Mouse (Mus musculus) cerebellum, postnatal 10 days (tissue): ENCODE results near the gene Ifitm2.

Source experiments
- DNase-seq, 2 experiments: peaks; one replicate each; pipeline ENCODE4 v3.0.0; 2021; ENCODE audit warnings: mixed read lengths in 2 of 2

The Ifitm2 gene

DNA sequence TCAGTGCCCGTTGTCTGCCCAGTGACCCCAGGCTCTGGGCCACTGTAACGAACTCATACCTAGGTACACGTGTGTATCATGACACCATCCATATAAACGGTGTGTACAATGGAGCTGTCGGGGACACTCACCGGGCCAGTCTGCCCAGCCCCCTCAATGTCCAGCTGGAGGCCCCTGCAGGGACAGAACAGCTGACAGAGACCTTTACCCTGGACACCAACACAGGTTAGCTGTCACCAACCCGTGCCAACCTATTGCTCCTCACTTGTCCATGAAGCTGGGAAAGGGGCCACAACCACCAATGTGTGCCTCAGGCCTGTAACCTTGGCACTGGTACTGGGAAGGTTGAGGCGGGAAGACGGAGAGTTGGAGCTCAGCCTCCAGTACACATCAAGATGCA lies 13.4 kb downstream of the Ifitm2 start:
- DNase-seq = no peak

DNA sequence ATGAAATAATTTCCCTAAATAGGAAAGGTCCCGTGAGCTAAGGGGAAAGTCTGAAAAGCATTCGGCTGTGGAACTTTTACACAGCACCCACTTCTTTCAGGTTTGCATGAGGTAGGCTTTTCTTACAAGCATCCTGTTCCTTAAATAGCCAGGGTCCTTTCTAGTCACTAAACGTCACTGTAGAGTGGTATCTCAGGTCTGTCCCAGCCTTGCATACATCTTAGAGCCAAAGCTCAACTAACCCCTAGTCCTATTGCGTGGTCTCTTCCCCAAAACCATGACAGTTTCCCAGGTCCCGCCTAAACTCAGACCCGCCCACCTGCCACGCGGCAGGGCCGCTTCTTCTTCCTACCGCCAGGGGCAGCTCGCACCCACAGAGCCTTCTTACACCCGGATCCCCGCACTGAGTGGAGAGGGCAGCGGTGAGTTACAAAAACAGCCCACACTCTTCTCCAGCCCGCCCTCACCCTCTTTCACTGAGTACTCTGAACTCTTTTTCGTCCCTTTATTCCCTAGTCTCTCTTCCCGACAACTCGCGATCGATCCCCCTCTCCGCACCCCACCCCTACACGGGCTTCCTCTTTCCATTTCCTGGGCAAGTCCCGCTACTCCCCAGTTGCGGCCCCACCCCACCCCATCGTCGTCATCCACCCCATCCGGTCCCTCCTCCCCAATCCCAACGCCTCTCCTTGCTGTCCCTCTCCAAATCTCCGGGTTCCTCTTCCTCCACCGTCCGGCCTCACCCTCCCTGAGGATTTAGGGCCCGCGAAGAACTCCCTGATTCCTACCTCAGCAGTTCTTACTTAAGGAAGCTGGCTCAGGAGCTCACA lies 14.3 kb downstream of the Ifitm2 start, which contains the start of gene Pgghg:
Pgghg (plus strand) TSS at position 170 of the 830 bp plus-strand sequence.
- DNase-seq = peak; percentile 83 to 85

DNA sequence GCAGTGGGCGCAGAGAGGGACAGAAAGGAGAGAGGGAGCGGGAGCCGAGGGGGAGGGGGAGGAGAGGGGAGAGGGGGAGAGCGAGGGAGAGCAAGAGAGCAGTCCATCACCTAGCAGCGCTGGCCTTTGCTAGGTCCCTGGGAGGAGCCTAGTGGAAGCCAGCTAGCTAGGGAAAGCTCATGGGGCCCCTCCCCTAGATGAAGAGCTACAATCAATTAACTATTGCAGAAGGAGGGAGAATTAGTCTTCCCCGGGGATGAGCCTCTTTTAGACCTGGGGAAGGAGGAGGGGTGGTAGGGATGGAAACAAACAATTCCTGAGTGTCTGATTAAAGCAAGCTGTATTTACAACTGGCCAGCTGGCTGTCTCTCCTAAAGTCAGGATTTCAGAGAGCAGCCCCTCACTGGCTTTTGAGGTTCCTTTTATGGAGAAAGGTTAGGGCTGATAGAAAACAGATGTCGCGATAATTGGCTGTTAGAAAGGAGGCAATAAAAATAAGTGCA lies 16.1 kb downstream of the Ifitm2 start:
- no peak for DNase-seq

DNA sequence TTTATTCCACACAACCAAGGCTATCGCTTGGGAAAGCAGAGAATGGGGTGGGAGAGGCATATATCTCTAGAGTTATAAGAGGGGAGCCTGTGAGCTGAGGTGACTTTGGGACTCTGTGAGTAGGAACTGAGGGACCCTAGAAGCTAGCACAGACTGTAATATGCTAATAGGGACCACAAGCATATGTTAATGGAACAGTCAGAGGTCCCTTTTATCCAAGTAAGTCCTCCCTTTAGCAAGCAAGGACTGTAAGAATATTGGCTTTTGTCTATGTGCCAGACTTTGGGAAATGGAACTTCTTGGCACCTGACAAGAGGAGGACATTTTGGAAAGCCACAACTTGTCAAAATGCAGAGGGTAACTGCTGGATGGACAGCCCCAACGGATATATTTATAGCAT lies 16.9 kb downstream of the Ifitm2 start:
- DNase-seq = no peak

DNA sequence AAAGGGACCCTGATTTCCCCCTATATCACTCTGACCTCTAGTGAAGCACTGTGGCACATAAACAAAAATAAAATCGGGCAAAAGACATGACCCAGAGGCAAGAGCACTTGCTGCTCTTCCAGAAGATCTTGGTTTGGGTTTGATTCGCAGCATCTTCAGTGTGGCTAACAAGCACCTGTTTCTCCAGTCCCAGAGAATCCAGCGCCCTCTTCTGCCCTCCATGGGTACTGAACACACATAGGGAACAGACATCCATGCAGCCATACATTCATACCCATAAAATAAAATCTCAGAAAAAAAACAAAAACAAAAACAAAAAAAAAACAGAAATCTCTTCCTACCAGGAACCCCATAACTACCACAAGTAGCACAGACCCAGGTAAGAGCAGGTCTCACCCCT lies 17.4 kb downstream of the Ifitm2 start:
- DNase-seq = no peak

DNA sequence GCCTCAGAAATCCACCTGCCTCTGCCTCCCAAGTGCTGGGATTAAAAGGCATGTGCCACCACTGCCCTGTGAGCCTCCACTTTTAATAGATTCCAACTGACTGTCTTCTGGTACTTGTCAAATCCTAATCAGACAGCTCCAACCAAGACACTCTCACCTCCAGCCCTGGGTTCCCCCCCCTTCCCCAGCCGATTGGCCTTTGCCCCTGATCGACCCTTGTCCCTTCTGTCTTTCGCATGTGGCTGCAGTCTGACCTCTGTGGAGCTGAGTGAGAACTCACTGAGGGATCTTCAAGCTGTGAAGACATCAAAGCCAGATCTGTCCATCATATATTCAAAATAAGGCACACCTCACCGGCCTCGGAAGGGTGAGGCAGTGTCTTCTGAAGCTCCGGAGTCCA lies 28.6 kb downstream of the Ifitm2 start:
- DNase-seq = no peak

DNA sequence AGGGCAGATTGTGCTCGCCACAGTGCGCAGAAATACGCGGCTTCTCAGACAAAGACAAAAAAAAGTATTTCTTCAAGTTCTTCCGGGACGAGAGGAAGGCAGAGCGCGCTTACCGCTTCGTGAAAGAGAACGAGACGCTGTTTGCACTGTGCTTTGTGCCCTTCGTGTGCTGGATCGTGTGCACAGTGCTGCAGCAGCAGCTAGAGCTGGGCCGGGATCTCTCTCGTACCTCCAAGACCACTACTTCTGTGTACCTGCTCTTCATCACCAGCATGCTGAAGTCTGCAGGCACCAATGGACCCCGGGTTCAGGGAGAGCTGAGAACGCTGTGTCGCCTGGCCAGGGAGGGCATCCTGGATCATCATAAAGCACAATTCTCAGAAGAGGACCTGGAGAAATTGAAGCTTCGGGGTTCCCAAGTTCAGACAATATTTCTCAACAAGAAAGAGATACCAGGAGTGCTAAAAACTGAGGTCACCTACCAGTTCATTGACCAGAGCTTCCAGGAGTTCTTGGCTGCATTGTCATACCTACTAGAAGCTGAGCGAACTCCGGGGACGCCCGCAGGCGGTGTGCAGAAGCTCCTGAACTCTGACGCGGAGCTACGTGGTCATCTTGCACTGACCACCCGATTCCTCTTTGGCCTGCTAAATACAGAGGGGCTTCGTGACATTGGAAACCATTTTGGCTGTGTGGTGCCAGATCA lies 32.6 kb downstream of the Ifitm2 start:
- no peak for DNase-seq

DNA sequence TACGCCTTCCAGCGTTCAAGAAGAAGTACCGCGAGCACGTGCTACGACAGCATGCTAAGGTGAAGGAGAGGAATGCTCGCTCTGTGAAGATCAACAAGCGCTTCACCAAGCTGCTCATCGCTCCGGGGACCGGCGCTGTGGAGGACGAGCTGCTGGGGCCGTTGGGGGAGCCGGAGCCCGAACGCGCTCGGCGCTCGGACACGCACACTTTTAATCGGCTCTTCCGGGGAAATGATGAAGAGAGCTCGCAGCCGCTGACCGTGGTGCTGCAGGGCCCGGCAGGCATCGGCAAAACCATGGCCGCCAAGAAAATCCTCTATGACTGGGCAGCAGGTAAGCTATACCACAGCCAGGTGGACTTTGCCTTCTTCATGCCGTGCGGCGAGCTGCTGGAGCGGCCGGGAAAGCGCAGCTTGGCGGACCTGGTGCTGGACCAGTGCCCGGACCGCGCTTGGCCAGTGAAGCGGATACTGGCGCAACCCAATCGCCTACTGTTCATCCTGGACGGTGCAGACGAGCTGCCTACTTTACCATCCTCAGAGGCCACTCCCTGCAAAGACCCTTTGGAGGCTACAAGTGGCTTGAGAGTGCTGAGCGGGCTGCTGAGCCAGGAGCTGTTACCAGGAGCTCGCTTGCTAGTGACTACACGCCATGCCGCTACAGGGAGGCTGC lies 33.3 kb downstream of the Ifitm2 start:
- DNase-seq = peak; percentile 94 to 95

DNA sequence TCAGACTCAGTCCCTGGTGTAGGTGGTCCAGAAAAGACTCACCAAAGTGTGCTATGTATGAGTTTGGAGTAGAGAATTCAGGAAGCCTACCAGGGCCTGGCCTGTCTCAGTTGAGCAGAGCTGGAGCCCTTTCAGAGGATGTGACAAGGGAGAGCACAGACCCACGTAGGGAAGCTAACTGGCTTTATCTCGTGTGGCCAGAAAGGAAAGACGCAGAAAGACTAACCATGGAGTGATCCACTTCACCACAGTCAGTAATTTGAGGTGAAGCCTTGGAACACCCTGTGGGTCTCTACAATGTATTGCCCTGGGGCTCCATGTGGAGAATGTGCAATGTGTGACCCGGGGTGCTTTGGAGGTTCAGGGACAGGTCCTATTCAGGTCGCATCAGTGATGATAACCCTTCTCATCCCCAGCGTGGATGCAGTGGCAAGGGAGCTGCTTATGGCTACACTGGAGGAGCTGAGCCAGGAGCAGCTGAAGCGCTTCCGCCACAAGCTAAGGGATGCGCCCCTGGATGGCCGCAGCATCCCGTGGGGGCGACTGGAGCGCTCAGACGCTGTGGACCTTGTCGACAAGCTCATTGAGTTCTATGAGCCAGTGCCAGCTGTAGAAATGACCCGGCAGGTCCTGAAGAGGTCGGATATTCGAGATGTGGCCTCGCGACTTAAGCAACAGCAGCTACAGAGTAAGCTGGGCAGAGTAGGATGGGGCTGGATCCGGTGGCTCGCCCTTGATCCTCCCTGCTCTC lies 34.4 kb downstream of the Ifitm2 start:
- DNase-seq = no peak

DNA sequence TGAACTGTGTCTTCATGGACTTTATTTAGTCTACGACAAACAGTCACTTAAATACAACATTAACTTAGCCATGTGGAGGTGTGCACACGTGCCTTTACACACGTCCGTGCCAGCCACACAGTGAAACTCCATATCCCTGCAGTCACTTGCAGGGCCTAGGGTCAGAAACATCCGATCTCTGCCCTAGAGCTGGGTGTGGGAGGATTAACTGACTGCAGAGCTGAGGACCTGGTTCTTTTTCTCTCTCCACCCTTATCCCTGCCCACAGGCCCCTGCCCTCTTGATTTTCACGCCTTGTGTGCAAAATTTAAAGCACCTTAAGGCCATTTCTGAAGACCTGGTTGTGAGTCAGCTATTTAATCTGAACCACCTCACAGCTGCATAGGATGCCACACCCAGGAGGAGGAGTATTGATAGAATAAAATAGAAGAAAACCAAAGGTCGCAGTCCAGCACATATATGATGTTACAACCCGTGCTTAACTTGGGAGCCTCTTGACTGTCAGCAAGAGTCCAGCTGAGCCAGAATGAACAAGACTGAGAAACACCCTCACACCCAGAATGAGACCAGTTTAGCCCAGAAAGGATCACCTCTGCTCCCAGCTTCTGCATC lies 35.3 kb downstream of the Ifitm2 start, which contains the start of gene Nlrp6:
Nlrp6 (plus strand) TSS at position 485 of the 612 bp plus-strand sequence.
- no peak for DNase-seq

DNA sequence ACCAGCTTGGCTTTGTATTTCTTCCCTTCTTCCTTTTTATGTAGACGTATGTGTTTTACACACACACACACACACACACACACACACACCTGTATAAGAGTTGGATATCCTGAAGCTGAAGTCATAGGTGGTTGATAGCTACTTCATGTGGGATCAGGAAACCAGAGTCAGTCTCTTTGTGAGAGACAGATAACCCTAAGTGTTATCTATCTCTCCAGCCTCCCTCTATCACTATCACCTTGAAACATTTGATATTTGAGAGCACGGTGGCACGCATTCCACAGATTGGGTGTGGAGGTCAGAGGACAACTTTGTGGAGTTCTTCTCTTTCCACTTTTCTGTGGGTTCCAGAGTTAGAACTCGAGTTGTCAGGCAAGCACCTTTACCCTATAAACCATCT lies 35.9 kb downstream of the Ifitm2 start:
- DNase-seq = no peak

DNA sequence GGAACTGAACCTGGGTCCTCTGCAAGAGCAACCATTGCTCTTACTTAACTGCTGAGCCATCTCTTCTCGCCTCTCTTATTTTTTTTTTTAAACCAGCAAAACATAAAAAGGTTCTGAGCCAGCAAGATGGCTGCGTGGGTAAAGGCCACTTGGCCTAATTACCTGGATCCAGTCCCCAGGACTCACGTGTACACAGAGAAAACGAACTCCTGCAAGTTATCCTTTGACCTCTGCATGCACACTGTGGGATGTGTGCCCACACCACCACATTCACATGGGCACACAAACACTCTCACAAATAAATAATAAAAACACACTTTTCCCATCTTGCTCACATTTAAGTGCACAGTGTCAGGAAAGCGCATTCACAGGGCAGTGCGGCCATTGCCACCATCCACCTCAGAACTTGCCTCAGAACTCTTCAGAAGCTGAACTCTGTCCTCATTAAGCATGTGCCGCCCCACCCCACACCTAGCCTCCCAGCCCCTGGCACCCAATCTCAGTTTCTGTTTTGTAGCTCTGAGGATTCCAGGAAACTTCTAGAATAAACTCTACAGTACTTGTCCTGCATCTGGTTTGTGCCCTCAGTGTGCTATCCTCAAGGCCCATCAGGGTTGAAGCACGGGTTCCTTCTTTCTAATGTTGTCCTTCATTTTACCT lies 41.6 kb downstream of the Ifitm2 start:
- DNase-seq = no peak

DNA sequence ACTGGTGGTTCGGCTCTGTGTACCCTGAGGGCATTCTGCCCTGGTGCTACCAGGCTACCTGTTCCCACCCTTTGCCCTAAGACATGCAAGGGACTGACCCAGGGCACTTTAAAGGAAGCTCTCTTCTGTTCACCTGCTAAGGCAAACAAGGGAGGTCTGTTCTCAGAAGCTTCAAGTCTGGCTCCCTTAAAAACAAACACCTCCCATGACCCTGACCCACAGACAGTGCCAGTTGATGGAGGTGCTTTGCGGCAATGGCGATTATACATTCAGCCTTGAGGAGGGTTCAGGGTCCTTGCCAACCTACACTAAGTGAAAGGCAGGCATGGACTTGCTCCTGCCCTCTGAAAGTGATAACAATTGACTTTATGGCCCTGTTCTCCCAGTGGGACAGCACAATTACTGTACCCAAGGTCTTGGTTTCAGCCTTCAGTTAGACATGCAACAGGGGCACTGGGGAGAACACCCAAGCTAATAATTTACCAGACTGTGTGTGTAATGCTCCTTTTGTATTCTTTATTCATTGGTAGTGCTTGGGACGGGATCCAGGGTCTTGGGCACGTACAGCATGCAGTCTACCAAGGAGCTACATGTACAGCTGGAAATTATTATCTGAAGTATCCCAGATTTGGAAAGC lies 42.8 kb downstream of the Ifitm2 start:
- DNase-seq = no peak

DNA sequence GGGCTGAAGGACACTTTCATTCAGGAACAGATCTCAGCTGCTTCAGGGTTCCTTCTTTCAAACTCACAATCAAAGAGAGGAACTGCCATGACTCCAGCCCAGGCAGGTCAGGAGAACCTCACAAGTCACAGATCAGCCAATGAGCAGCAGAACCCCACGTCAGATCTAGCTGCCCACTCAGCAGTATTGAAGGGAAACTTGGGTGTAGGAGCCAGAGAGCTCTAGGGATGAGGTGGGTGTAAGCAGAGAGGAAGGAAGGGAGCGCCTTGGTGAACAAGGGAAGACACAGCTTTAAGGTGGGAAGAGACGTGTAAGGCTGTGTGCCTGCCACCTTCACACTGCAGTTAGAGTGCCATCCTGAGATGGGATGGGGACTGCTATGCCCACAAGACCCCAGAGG lies 43.5 kb downstream of the Ifitm2 start:
- DNase-seq = no peak

DNA sequence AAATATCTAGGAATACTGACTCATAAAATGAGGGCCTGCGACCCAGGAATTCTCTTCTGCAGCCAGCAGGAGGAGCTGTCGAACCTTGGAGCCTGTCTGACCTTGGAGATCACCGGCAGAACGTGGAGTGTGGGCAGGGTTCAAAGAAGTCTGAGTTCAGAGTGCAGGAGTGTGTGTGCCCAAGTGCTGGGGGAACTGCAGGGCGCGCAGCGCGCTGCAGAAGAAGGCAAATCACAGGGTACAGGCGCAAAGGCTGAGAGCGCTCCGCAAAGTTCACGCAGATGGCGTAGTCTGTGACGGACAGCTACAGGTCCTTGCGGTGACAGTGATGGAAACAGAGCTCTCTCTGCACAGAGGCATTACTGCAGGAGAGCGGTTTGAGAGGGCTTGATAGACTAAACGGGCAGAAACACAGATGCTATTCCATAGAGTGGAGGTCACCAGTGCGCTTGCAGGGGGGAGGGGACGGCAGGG lies 47.1 kb downstream of the Ifitm2 start:
- peak; percentile 87 to 88 for DNase-seq

DNA sequence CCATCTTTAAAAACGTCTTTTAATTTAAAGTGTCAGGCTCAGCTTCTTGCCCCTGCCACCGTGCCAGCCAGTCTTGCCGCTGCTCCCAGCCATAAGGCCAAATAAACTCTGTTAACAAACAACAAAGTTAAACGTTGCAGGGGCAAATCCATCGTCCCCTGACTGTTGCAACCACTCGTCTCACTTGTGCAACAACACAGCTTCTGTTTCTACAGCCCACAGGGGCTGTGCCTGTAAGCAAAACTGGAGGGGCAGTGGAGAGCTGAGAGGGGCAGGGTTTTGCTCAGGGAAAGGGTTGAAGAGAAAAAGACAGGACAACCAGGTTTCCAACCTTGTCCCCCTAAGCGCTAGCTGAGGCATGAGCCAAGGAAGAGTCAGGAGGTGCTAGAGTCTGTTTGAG lies 47.6 kb downstream of the Ifitm2 start:
- no peak for DNase-seq

DNA sequence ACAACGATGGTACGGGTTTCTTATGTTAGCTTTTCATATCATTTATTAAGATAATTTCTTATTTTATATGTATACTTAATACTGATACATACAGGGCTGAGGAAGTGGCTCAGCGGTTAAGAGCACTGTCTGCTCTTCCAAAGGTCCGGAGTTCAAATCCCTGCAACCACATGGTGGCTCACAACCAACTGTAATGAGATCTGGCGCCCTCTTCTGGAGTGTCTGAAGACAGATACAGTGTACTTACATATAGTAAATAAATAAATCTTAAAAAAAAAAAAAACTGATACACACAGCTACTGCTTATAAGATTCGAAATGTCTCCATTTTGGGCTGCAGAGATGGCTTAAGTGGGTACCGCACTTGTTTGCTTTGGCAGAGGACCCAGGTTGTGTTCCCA lies 48.1 kb downstream of the Ifitm2 start:
- no peak for DNase-seq

DNA sequence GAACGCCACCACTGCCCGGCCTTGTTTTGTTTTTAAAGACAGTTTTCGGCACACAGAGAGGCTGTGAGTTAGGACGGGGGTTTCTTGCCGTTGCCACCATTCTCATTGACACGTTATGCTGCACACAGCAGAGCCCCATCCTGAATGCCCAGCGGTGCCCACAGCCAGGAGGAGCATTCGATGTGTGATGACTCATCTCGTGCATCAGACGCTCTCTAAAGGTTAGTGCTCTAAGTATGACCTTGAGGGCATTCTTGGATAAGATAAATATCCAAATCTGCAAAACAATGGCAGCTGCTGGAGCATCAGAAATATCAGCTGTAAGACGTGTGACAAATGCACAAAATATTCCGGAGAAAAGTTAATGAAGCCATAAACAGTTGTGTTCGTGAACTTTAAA lies 48.7 kb downstream of the Ifitm2 start:
- DNase-seq = no peak

DNA sequence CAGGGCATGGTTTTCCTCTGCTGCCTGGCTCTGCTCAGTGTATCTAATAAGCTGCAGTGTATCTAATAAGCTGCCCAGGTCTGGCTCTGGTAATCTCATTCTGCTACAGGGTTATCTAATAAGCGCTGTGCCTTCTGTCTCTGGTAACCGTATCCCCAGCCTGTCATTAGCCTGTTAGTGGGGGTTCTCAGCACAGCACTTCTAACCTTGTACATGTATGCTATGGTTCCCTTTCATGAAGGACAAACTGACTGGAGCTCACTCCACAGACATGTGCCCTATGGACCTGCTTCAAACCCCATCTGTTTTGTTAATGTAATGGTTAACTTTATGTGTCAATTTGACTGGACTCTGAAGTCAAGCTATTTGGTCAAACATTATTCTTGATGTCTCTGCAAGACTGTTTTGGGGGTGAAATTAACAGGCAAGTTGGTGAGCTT lies 50.1 kb downstream of the Ifitm2 start:
- DNase-seq = no peak
